Mouse (Mus musculus): ENCODE data around the gene Drg1.
"Not testable (repeated sequence)": the region's sequence is repeated elsewhere in the genome, so short reads cannot be mapped to it uniquely, and the experiment has no call there.

DNA sequence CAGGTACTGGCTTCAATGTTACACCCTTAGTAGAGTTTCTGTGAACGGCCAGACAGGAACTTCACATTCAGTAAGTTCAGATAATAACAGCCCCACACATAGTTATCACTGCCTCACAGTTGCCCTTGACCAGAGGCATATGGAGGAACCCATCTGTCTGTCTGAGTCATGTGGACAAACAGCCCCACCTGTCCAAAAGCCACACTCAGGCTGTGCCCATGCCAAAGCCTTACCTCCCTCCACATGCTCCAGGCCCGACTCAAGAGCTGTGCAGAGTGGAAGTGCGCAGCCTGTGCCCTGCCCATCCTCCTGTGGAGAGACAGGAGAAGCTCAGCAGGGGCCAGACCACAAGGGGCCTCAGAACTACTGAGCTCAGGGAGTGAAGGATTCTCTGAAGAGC lies 122.2 kb downstream of the Drg1 start:
- TF ChIP-seq CTCF, EP300 (IDR thresholded peaks at IDR 0.05): not testable (repeated sequence)
